8 mouse cellular contexts compared by ENCODE assay signal in genomic region chr3:97767771-97768762, GRCm38 (mm10).
DNase-seq lines count a peak whose midpoint lies in the region; ATAC-seq lines count a peak whose summit lies in the region.

No protein-coding gene starts in this region.

- peak; percentile 91 for ATAC-seq in activated CD4-positive, CD25-positive, alpha-beta regulatory T cell, adult 4 months
- ATAC-seq in megakaryocyte progenitor cell, adult 5-6 weeks (replicated peaks; ENCODE audit: poor library complexity), result peak; percentile 95

- peak; percentile 95 for DNase-seq in embryo, embryonic 10 days (ENCODE audit: low spot score)
- DNase-seq in gastrocnemius, postnatal 10 days, result peak; percentile 87
- DNase-seq in induced T-regulatory cell, adult 2 months (ENCODE audit: low read depth), result peak; percentile 94
- peak; percentile 89 to 94 for DNase-seq in left cerebral cortex, adult 9 months (ENCODE audit: low spot score in 2 of 2)
- DNase-seq in right cerebral cortex, postnatal 14 days, result peak; percentile 84
- peak; percentile 89 to 93 for DNase-seq in urinary bladder, postnatal 36 days (ENCODE audit: low spot score in 2 of 2)

Comparison
In these comparisons a context has a peak if more than half of its experiments do, and no peak if none do; other contexts are left out.
1. Peak in every context shown above with its lines: DNase-seq and ATAC-seq.